Mouse (Mus musculus): Measurements from ENCODE around the gene Prm3.

DNA sequence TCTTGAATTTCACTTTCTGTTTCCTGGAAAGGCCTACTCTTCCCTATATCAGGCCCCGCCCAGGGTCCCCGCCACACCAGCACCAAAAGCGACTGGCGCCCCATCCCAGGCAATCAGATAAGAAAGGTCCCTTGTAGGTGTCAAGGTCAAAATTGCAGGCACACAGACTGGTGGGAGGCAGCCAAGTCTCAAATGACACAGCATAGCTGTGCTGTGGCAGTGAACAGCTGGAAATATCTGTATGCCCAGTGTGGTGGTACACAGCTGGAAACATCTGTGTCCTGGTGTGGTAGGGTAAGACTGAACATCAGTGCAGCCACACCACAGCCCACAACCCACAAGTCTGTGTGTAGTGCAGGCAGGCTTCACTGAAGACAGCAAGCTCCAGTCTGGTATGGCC, 24.1 kb upstream of the Prm3 start:
- TF ChIP-seq CTCF (IDR thresholded peaks at IDR 0.05; ENCODE audit: borderline replicate concordance, extremely low read depth, insufficient read depth, insufficient read length) (no peak), POLR2A (IDR thresholded peaks at IDR 0.05; ENCODE audit: borderline replicate concordance, extremely low read depth, insufficient read depth, insufficient read length, poor library complexity, severe bottlenecking) (no peak)

Measured in brain, embryonic 14.5 days (tissue).